Mouse (Mus musculus): ENCODE results near the gene Nubp2.

- no peak for TF ChIP-seq REST (IDR thresholded peaks at IDR 0.05; ENCODE audit: insufficient read depth, insufficient read length)
- no peak for TF ChIP-seq POLR2A (IDR thresholded peaks at IDR 0.05; ENCODE audit: insufficient read length, low read depth)
- TF ChIP-seq MYOD1 (IDR thresholded peaks at IDR 0.05; ENCODE audit: control insufficient read depth in 1 of 3, insufficient read length in 2 of 3, low read depth in 2 of 3) = no peak
- TF ChIP-seq MAX (IDR thresholded peaks at IDR 0.05; ENCODE audit: low read depth) = no peak
- TF ChIP-seq CEBPB (IDR thresholded peaks at IDR 0.05; ENCODE audit: insufficient read depth, poor library complexity, severe bottlenecking) = no peak
- TF ChIP-seq USF1 (IDR thresholded peaks at IDR 0.05; ENCODE audit: low read depth) = no peak
- TF ChIP-seq E2F4 (IDR thresholded peaks at IDR 0.05; ENCODE audit: insufficient read depth) = no peak
- TF ChIP-seq POLR2AphosphoS2 (IDR thresholded peaks at IDR 0.05; ENCODE audit: insufficient read length, low read depth) = peak; percentile 27
- TF ChIP-seq MYOG (IDR thresholded peaks at IDR 0.05; ENCODE audit: control insufficient read depth in 1 of 3, insufficient read depth in 1 of 3, insufficient read length in 2 of 3, low read depth in 2 of 3) = no peak
These were observed 6.6 kb upstream of the Nubp2 start for GRCm38 (mm10) chr17:24892785-24893184.
